Mouse (Mus musculus) heart, postnatal 0 days (tissue): ENCODE measurements around the gene Frmpd4. TPM values are rescaled to one million over a fixed set of nuclear protein-coding genes. Genes with fewer than 3 reads are reported as not detected.

Source experiments
- ATAC-seq: fragments of 200-750 bp; cut with Nextera tagmentation; 2 replicates; pipeline ENCODE4 v1.8.0; 2017; ENCODE audit warnings: low read depth, moderate number of reproducible peaks, moderate library complexity; ENCODE audit not compliant: insufficient read depth
- DNase-seq: peaks from one replicate; pipeline ENCODE4 v3.0.0-alpha.2; 2016; ENCODE audit warnings: low spot score
- H3K27ac ChIP-seq: fragments of 300-500 bp; sonication (generic); 2 replicates; pipeline ENCODE4 v1.5.1; 2014; ENCODE audit warnings: low read depth, mild to moderate bottlenecking
- H3K27me3 ChIP-seq: fragments of 300-500 bp; sonication (generic); 2 replicates; pipeline ENCODE4 v1.6.1; 2014; ENCODE audit warnings: low read length, mixed read lengths; ENCODE audit not compliant: control insufficient read depth, insufficient read depth
- H3K36me3 ChIP-seq: fragments of 300-500 bp; sonication (generic); replicated peaks from 2 replicates; pipeline ENCODE4 v1.6.1; 2014; ENCODE audit warnings: low read length, mixed read lengths; ENCODE audit not compliant: control insufficient read depth, insufficient read depth
- H3K4me1 ChIP-seq: fragments of 300-500 bp; sonication (generic); 2 replicates; pipeline ENCODE4 v1.6.1; 2014; ENCODE audit warnings: antibody characterized with exemption; ENCODE audit not compliant: control insufficient read depth, insufficient read depth
- H3K4me2 ChIP-seq: fragments of 300-500 bp; sonication (generic); 2 replicates; pipeline ENCODE4 v1.6.1; 2014; ENCODE audit warnings: low read depth, mild to moderate bottlenecking, low read length, moderate library complexity
- H3K4me3 ChIP-seq: fragments of 300-500 bp; sonication (generic); 2 replicates; pipeline ENCODE4 v1.5.1; 2014; ENCODE audit warnings: low read depth, low read length
- H3K9ac ChIP-seq: fragments of 300-500 bp; sonication (generic); replicated peaks from 2 replicates; pipeline ENCODE4 v1.6.1; 2014; ENCODE audit warnings: low read depth, low read length, mixed read lengths
- H3K9me3 ChIP-seq: fragments of 300-500 bp; sonication (generic); replicated peaks from 2 replicates; pipeline ENCODE4 v1.6.1; 2016; ENCODE audit warnings: low read length; ENCODE audit not compliant: control insufficient read depth
- CTCF ChIP-seq: IDR thresholded peaks from 2 replicates; pipeline ENCODE4 v1.5.1; 2016; ENCODE audit warnings: antibody characterized with exemption, control low read depth, low read depth
- EP300 ChIP-seq: IDR thresholded peaks from 2 replicates; pipeline ENCODE4 v1.6.1; 2016; ENCODE audit warnings: antibody characterized with exemption, low read depth
- WGBS: fragments of 180-500 bp; shearing (Covaris S2); extraction: QIAGEN DNeasy Blood & Tissue Kit; methylation state at CpG from one replicate; pipeline ENCODE4 v1.1.7; 2014; 5-methylcytosine and 5-hydroxymethylcytosine counted together
- polyA plus RNA-seq: library from polyadenylated mRNA; unstranded; fragments of >200 nt; fragmentation: Nextera tagmentation; extraction: Ambion mirVana; gene quantifications from 2 replicates; pipeline ENCODE4 v1.2.1, GENCODE M21; 2015
- total RNA-seq: library from RNA; depleted of rRNA; stranded (reverse); fragments of >200 nt; gene quantifications from 2 replicates; pipeline ENCODE4 v1.2.3, GENCODE M21; 2014; ENCODE audit warnings: low replicate concordance

Frmpd4 gene
- total and polyA plus RNA-seq, 2 experiments from 2014 or later = not detected

GRCm38 (mm10) chrX:167719564-167719981 is 857.5 kb downstream of the Frmpd4 start:
- no peak overlapping the region for H3K4me2 ChIP-seq
- no peak for TF ChIP-seq CTCF
- TF ChIP-seq EP300 = no peak
- no peak overlapping the region for H3K9ac ChIP-seq
- H3K9me3 ChIP-seq = no peaks in the 10 kb centered on the region
- ATAC-seq (no peak), DNase-seq (no peak)
- H3K4me1 ChIP-seq = no peaks in the 10 kb centered on the region
- H3K4me3 ChIP-seq = no peak overlapping the region
- H3K27ac ChIP-seq = no peak overlapping the region
- 77% methylated on average over 3 of the region's 3 CpGs for WGBS
- H3K36me3 ChIP-seq = no peaks in the 10 kb centered on the region
- no peaks in the 10 kb centered on the region for H3K27me3 ChIP-seq

DNA sequence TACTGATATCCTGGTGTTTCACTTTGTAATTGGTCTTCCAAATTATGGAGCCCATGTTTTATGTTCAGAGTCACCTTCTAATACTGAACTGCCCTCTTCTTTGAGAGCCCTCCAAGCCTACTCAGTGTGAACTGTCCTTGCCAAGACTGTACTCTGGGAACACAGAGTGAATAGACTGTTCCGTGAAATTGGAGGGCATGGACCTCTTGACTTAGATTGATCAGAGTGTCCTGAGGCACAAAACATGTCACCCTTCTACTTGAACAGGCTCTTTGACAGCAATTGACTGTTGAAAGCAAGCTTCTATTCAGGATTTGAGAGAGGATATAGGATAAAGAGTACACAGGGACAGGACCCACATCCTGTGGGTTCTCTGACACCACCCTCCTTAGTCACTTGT is 857.9 kb downstream of the Frmpd4 start:
- H3K4me3 ChIP-seq = no peak overlapping the region
- no peak overlapping the region for H3K9ac ChIP-seq
- WGBS = 43% methylated on average over 1 of the region's 1 CpGs
- H3K27ac ChIP-seq = no peak overlapping the region
- H3K9me3 ChIP-seq = no peaks in the 10 kb centered on the region
- H3K36me3 ChIP-seq = no peaks in the 10 kb centered on the region
- no peak overlapping the region for H3K4me2 ChIP-seq
- DNase-seq = no peak
- ATAC-seq = no peak
- TF ChIP-seq EP300 (no peak), CTCF (no peak)
- H3K27me3 ChIP-seq = no peaks in the 10 kb centered on the region
- H3K4me1 ChIP-seq = no peaks in the 10 kb centered on the region

GRCm38 (mm10) chrX:167654806-167655495 is 922.1 kb downstream of the Frmpd4 start:
- no peak for TF ChIP-seq CTCF
- TF ChIP-seq EP300 = no peak
- H3K9me3 ChIP-seq = no peaks in the 10 kb centered on the region
- no peaks in the 10 kb centered on the region for H3K4me1 ChIP-seq
- DNase-seq (no peak), ATAC-seq (no peak)
- no peak overlapping the region for H3K4me3 ChIP-seq
- no peak overlapping the region for H3K9ac ChIP-seq
- H3K27me3 ChIP-seq = no peaks in the 10 kb centered on the region
- no peak overlapping the region for H3K4me2 ChIP-seq
- H3K27ac ChIP-seq = no peak overlapping the region
- WGBS = 51% methylated on average over 5 of the region's 5 CpGs
- H3K36me3 ChIP-seq = no peaks in the 10 kb centered on the region

GRCm38 (mm10) chrX:167654249-167654648 is 922.8 kb downstream of the Frmpd4 start:
- 85% methylated on average over 8 of the region's 8 CpGs for WGBS
- Histone ChIP-seq H3K9me3 (no peaks in the 10 kb centered on the region), H3K27me3 (no peaks in the 10 kb centered on the region), H3K9ac (no peak overlapping the region), H3K36me3 (no peaks in the 10 kb centered on the region), H3K4me1 (no peaks in the 10 kb centered on the region), H3K4me2 (no peak overlapping the region), H3K27ac (no peak overlapping the region), H3K4me3 (no peak overlapping the region)
- TF ChIP-seq EP300 (no peak), CTCF (no peak)
- ATAC-seq (no peak), DNase-seq (no peak)

- no peaks in the 10 kb centered on the region for H3K27me3 ChIP-seq
These were observed 979.3 kb downstream of the Frmpd4 start for GRCm38 (mm10) chrX:167597639-167598217.

More at GRCm38 (mm10) chrX:167597639-167598217, 979.3 kb downstream of the Frmpd4 start:
- Histone ChIP-seq H3K4me1 (no peaks in the 10 kb centered on the region), H3K9ac (no peak overlapping the region), H3K4me2 (no peak overlapping the region), H3K27ac (no peak overlapping the region), H3K9me3 (no peaks in the 10 kb centered on the region), H3K4me3 (no peak overlapping the region), H3K36me3 (no peaks in the 10 kb centered on the region)
- TF ChIP-seq CTCF = no peak
- no peak for TF ChIP-seq EP300
- no peak for ATAC-seq
- no peak for DNase-seq
